Mouse (Mus musculus): ENCODE measurements around the gene Pdzrn3. TPM values are rescaled to one million over a fixed set of nuclear protein-coding genes. Genes with fewer than 3 reads are reported as not detected.

Gene Pdzrn3
- total and polyA plus RNA-seq, 2 experiments from 2014 or later = 11.2 to 35.3 TPM

DNA sequence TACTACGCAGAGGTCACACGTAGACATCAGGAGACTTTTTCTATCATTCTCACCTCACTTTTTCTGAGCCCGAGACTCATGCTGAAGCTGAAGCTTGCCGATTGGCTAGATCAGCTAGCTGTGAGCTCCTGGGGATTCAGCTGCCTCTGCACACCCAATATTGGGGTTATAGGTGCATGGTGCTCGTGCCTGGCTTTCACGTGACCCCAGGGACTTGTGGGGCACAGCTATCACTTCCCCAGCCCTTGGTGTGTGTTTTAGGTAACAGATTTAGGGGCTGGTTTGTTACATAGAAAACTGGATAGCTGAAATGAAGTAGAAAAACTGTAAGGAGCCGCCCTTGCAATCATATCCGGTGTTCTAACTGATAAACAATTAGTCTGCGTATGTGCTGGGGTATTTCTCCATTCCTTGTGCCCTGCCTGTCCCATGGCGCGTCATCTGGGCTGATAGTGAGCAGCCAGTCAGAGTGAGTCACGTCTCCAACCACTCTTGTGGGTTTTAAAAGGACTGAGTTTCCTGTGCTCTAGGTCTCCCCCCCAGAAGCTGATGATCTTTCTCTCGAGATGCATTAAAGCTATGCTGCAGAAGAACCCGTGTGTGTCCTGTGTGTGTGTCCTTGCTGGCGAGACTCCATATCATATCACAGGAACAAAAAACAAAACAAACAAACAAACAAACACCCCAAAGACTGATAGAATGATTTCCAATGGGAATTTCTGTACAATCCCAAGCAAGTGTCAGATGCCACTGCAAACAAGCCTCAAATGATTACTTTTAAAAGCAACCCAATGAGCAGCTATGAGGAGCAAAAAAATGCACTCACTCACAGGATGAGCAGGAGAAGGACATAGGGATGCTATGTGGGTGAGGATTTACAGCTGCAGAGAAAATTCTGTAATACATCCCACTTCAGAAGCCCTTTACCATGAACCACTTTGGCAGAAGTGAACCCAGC, 79.9 kb downstream of the Pdzrn3 start:
- Histone ChIP-seq H3K36me3 (ENCODE audit: insufficient read depth, low read length) (no peaks in the 10 kb centered on the region), H3K9ac (replicated peaks; ENCODE audit: low read length) (no peak overlapping the region), H3K4me3 (ENCODE audit: low read length) (no peak overlapping the region), H3K9me3 (ENCODE audit: low read length) (no peaks in the 10 kb centered on the region), H3K4me2 (ENCODE audit: low read depth, low read length) (no peak overlapping the region), H3K27me3 (ENCODE audit: insufficient read depth, low read length) (no peaks in the 10 kb centered on the region), H3K4me1 (ENCODE audit: insufficient read depth, low read length) (no peaks in the 10 kb centered on the region), H3K27ac (no peak overlapping the region)
- DNase-seq (ENCODE audit: low spot score) (no peak), ATAC-seq (no peak)
- no peak for TF ChIP-seq CTCF (IDR thresholded peaks at IDR 0.05; ENCODE audit: low read depth)
- 92% methylated on average over 15 of the region's 15 CpGs for WGBS

DNA sequence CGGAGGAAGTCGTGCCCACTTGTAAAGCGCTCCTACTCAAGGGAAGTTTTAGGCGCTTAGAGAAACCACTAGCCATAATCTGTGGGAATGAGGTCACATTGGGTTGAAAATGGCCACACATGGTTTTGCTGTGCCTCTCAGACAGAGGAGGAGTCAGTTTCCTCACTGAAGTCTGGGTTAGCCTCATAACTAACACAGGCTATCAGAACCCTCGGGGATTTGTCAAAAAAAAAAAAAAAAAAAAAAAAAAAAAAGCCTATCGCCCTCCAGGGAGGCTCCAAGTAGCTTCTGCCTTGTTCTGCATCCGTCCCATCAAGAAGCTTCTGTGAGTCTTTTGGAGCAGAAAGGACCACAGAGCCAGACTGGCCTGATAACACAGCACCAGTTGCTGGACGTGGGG, 80.7 kb downstream of the Pdzrn3 start:
- H3K4me1 ChIP-seq (ENCODE audit: insufficient read depth, low read length) = no peaks in the 10 kb centered on the region
- DNase-seq (ENCODE audit: low spot score) = no peak
- H3K4me2 ChIP-seq (ENCODE audit: low read depth, low read length) = no peak overlapping the region
- H3K4me3 ChIP-seq (ENCODE audit: low read length) = no peak overlapping the region
- H3K27me3 ChIP-seq (ENCODE audit: insufficient read depth, low read length) = no peaks in the 10 kb centered on the region
- 91% methylated on average over 8 of the region's 8 CpGs for WGBS
- H3K9ac ChIP-seq (replicated peaks; ENCODE audit: low read length) = no peak overlapping the region
- H3K9me3 ChIP-seq (ENCODE audit: low read length) = no peaks in the 10 kb centered on the region
- ATAC-seq = no peak
- no peak for TF ChIP-seq CTCF (IDR thresholded peaks at IDR 0.05; ENCODE audit: low read depth)
- no peaks in the 10 kb centered on the region for H3K36me3 ChIP-seq (ENCODE audit: insufficient read depth, low read length)
- no peak overlapping the region for H3K27ac ChIP-seq

DNA sequence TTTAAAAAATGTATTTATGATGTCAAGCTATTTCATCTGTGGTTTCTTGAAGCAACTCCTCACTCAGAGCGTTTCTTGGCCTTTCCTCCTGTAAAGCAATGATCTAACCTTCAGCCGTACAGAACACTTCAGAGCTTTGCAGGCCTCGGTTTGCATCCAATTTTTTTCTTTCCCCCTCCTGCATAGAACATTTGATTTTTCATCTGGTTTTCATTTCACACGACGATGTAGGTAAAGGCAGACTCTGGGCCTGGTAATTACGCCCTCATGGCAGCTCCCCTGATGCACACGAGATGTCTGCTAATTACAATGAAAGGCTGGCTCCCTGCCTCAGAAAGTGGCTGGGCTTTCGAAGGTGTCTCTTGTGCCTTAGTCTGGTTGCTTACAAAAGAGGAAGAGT, 81.4 kb downstream of the Pdzrn3 start:
- Histone ChIP-seq H3K36me3 (ENCODE audit: insufficient read depth, low read length) (no peaks in the 10 kb centered on the region), H3K27me3 (ENCODE audit: insufficient read depth, low read length) (no peaks in the 10 kb centered on the region), H3K9me3 (ENCODE audit: low read length) (no peaks in the 10 kb centered on the region), H3K27ac (no peak overlapping the region), H3K9ac (replicated peaks; ENCODE audit: low read length) (no peak overlapping the region), H3K4me1 (ENCODE audit: insufficient read depth, low read length) (no peaks in the 10 kb centered on the region), H3K4me3 (ENCODE audit: low read length) (no peak overlapping the region), H3K4me2 (ENCODE audit: low read depth, low read length) (no peak overlapping the region)
- no peak for TF ChIP-seq CTCF (IDR thresholded peaks at IDR 0.05; ENCODE audit: low read depth)
- 53% methylated on average over 8 of the region's 8 CpGs for WGBS
- DNase-seq (ENCODE audit: low spot score) (no peak), ATAC-seq (no peak)

DNA sequence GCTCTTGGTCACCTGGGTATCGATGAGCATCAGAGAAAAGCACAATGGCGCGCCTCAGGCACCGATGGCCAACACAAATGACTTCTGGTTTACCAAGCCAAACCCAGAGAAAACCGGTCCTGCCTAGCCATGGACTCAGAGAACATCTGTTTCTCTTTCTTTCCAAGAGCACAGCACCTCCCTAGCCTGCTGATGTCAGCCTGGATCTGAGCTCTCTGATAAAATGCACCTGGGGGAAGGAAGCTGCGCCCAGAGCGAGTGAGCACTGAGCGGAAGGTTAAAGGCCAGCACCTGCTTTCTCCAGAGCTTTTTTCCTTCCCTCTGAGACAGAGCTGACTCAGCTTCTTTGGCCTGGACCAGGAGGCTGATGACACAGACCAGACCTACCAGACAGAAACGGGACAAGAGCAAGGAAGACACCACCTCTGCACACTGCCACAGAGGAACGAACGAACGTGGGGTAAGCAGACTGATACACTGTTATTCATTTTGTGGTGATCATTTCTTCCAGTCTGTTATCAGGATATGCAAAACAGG, 84.6 kb downstream of the Pdzrn3 start:
- Histone ChIP-seq H3K4me2 (ENCODE audit: low read depth, low read length) (no peak overlapping the region), H3K9ac (replicated peaks; ENCODE audit: low read length) (no peak overlapping the region), H3K4me1 (ENCODE audit: insufficient read depth, low read length) (no peaks in the 10 kb centered on the region), H3K36me3 (ENCODE audit: insufficient read depth, low read length) (no peaks in the 10 kb centered on the region), H3K4me3 (ENCODE audit: low read length) (no peak overlapping the region), H3K9me3 (ENCODE audit: low read length) (no peaks in the 10 kb centered on the region), H3K27ac (no peak overlapping the region), H3K27me3 (ENCODE audit: insufficient read depth, low read length) (no peaks in the 10 kb centered on the region)
- no peak for ATAC-seq
- TF ChIP-seq CTCF (IDR thresholded peaks at IDR 0.05; ENCODE audit: low read depth) = no peak
- DNase-seq (ENCODE audit: low spot score) = no peak
- WGBS = 86% methylated on average over 12 of the region's 12 CpGs

DNA sequence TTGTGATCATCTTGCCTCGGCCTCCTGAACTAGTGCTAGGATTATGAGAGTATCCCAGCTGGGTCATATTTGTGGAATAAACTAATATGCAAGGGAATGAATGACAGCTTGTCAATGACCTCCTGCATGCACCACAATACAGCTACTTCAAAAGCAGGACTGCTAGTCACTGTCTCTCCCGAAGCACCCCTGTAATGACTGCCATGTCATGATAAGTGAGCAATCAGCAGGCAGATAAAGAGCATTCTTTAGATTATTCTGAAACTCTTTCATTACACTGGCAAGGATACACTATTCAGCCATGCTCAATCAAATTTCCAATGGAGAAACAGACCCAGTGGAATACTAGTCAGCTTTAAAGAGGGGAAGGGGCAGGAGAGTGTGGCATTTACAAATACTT, 85.8 kb downstream of the Pdzrn3 start:
- DNase-seq (ENCODE audit: low spot score) (no peak), ATAC-seq (no peak)
- Histone ChIP-seq H3K9ac (replicated peaks; ENCODE audit: low read length) (no peak overlapping the region), H3K4me2 (ENCODE audit: low read depth, low read length) (no peak overlapping the region), H3K4me1 (ENCODE audit: insufficient read depth, low read length) (no peaks in the 10 kb centered on the region), H3K9me3 (ENCODE audit: low read length) (no peaks in the 10 kb centered on the region), H3K27ac (no peak overlapping the region), H3K27me3 (ENCODE audit: insufficient read depth, low read length) (no peaks in the 10 kb centered on the region), H3K36me3 (ENCODE audit: insufficient read depth, low read length) (no peaks in the 10 kb centered on the region), H3K4me3 (ENCODE audit: low read length) (no peak overlapping the region)
- WGBS = 62% methylated on average over 2 of the region's 2 CpGs
- no peak for TF ChIP-seq CTCF (IDR thresholded peaks at IDR 0.05; ENCODE audit: low read depth)

DNA sequence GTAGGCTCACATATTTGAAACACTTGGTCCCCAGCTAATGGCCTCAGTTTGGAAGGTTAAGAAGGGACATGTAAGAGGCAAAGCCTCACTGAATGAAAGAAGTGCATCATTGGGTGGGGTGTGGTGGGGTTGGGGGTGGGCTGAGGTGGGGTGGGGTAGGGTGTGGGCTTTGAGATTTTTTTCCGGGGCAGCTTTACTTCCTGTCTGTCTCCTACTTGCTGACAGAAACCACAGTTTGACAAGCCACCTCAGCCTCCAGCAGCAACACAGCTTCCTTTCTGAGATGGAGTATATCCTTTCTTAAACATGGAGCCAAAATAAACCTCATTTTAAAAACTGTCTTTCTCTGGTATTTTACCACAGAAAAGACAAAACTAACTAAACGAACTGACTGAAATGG, 87.5 kb downstream of the Pdzrn3 start:
- H3K36me3 ChIP-seq (ENCODE audit: insufficient read depth, low read length) = no peaks in the 10 kb centered on the region
- H3K9ac ChIP-seq (replicated peaks; ENCODE audit: low read length) = no peak overlapping the region
- H3K27ac ChIP-seq = no peak overlapping the region
- H3K9me3 ChIP-seq (ENCODE audit: low read length) = no peaks in the 10 kb centered on the region
- WGBS = 65% methylated on average over 2 of the region's 2 CpGs
- no peaks in the 10 kb centered on the region for H3K27me3 ChIP-seq (ENCODE audit: insufficient read depth, low read length)
- H3K4me1 ChIP-seq (ENCODE audit: insufficient read depth, low read length) = no peaks in the 10 kb centered on the region
- DNase-seq (ENCODE audit: low spot score) (no peak), ATAC-seq (no peak)
- H3K4me3 ChIP-seq (ENCODE audit: low read length) = no peak overlapping the region
- no peak overlapping the region for H3K4me2 ChIP-seq (ENCODE audit: low read depth, low read length)
- no peak for TF ChIP-seq CTCF (IDR thresholded peaks at IDR 0.05; ENCODE audit: low read depth)

DNA sequence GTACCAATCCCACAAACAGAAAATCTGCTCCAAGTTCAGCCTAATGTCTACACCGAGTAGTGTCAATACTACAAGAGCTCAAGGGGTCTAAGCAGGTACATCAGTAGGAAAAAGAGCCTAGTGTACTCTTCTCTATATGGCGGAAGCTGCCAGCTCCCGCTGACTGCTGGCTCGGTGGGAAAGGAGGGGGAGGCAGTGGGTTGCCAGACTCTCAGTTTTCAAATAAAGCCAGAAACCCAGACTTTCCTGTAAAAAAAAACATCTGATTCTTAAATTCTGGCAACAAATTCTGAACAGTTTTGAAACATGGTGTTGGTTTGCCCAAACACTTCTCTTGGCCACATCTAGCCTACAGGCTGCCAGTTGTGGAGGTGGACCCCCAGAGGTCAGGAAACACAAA, 88.3 kb downstream of the Pdzrn3 start:
- H3K27me3 ChIP-seq (ENCODE audit: insufficient read depth, low read length) = no peaks in the 10 kb centered on the region
- ATAC-seq = no peak
- no peaks in the 10 kb centered on the region for H3K4me1 ChIP-seq (ENCODE audit: insufficient read depth, low read length)
- H3K9ac ChIP-seq (replicated peaks; ENCODE audit: low read length) = no peak overlapping the region
- DNase-seq (ENCODE audit: low spot score) = peak; percentile 34
- H3K36me3 ChIP-seq (ENCODE audit: insufficient read depth, low read length) = no peaks in the 10 kb centered on the region
- no peak overlapping the region for H3K4me2 ChIP-seq (ENCODE audit: low read depth, low read length)
- TF ChIP-seq CTCF (IDR thresholded peaks at IDR 0.05; ENCODE audit: low read depth) = no peak
- WGBS = 54% methylated on average over 4 of the region's 4 CpGs
- H3K4me3 ChIP-seq (ENCODE audit: low read length) = no peak overlapping the region
- H3K9me3 ChIP-seq (ENCODE audit: low read length) = no peaks in the 10 kb centered on the region
- no peak overlapping the region for H3K27ac ChIP-seq

All from hindbrain, postnatal 0 days (tissue).